Mouse (Mus musculus) MEL (cell line): ENCODE data around the gene Parva. TPM values are rescaled to one million over a fixed set of nuclear protein-coding genes. Genes with fewer than 3 reads are reported as not detected.

Experiments used
- DNase-seq: peaks from one replicate; pipeline ENCODE4 v3.0.0; 2011; ENCODE audit warnings: low read depth, low spot score
- H3K27ac ChIP-seq: 2 replicates; pipeline ENCODE4 v1.5.1; 2012; ENCODE audit warnings: low read depth, mild to moderate bottlenecking, control low read depth, low read length, moderate library complexity; ENCODE audit not compliant: control insufficient read depth
- H3K27me3 ChIP-seq, 2 experiments: fragments of 150-350 bp in 1 of 2; sonication (generic) in 1 of 2; 2 replicates each; pipeline ENCODE4 v1.6.1; 2012; ENCODE audit warnings: low read length in 2 of 2, mild to moderate bottlenecking in 2 of 2, improper control_type of control experiment in 1 of 2, moderate library complexity in 1 of 2; ENCODE audit not compliant: insufficient read depth in 2 of 2, control insufficient read depth in 1 of 2
- H3K36me3 ChIP-seq, 2 experiments: 2 replicates each; pipeline ENCODE4 v1.6.1; 2012 to 2014; ENCODE audit warnings: low read length in 2 of 2, improper control_type of control experiment in 1 of 2, inconsistent platforms in 1 of 2, mild to moderate bottlenecking in 1 of 2; ENCODE audit not compliant: insufficient read depth in 2 of 2, control insufficient read depth in 1 of 2
- H3K4me1 ChIP-seq, 2 experiments: fragments of 150-350 bp in 1 of 2; sonication (generic) in 1 of 2; 2 replicates each; pipeline ENCODE4 v1.6.1; 2012; ENCODE audit warnings: low read length in 2 of 2, improper control_type of control experiment in 1 of 2, mild to moderate bottlenecking in 1 of 2; ENCODE audit not compliant: insufficient read depth in 2 of 2, control insufficient read depth in 1 of 2
- H3K4me3 ChIP-seq, 2 experiments: fragments of 150-350 bp in 1 of 2; sonication (generic) in 1 of 2; 2 replicates each; pipeline ENCODE4 v1.5.1; 2012; ENCODE audit warnings: low read depth in 2 of 2, low read length in 2 of 2, mild to moderate bottlenecking in 2 of 2, moderate library complexity in 2 of 2, control low read depth in 1 of 2, improper control_type of control experiment in 1 of 2; ENCODE audit not compliant: control insufficient read depth in 1 of 2, insufficient read depth in 1 of 2
- H3K79me2 ChIP-seq: 2 replicates; pipeline ENCODE4 v1.6.1; 2012; ENCODE audit warnings: mild to moderate bottlenecking, low read length, moderate library complexity; ENCODE audit not compliant: control insufficient read depth, poor library complexity, insufficient read depth
- H3K9ac ChIP-seq: 2 replicates; pipeline ENCODE4 v1.6.1; 2012; ENCODE audit warnings: low read depth, mild to moderate bottlenecking, control low read depth, low read length, moderate library complexity; ENCODE audit not compliant: control insufficient read depth, poor library complexity, severe bottlenecking
- H3K9me3 ChIP-seq: fragments of 150-350 bp; sonication (generic); replicated peaks from 2 replicates; pipeline ENCODE4 v1.6.1; 2012; ENCODE audit warnings: mild to moderate bottlenecking, low read length, improper control_type of control experiment, moderate library complexity; ENCODE audit not compliant: insufficient read depth
- CTCF ChIP-seq, 3 experiments: IDR thresholded peaks in 2 of 3; conservative IDR thresholded peaks in 1 of 3; 2 replicates each; pipeline ENCODE4 v1.5.1; 2011 to 2012; ENCODE audit warnings: low read length in 3 of 3, low read depth in 2 of 3, mild to moderate bottlenecking in 2 of 3, improper control_type of control experiment in 1 of 3, inconsistent platforms in 1 of 3, mixed read lengths in 1 of 3, moderate library complexity in 1 of 3; ENCODE audit not compliant: control insufficient read depth in 1 of 3, insufficient read depth in 1 of 3, poor library complexity in 1 of 3, severe bottlenecking in 1 of 3
- E2F4 ChIP-seq: IDR thresholded peaks from 2 replicates; pipeline ENCODE4 v1.6.1; 2011; ENCODE audit warnings: low read depth, low read length, improper control_type of control experiment, borderline replicate concordance
- ELF1 ChIP-seq: IDR thresholded peaks from 2 replicates; pipeline ENCODE4 v1.6.1; 2014; ENCODE audit warnings: low read depth, mild to moderate bottlenecking, inconsistent platforms, low read length, improper control_type of control experiment, moderate library complexity
- ETS1 ChIP-seq: IDR thresholded peaks from 2 replicates; pipeline ENCODE4 v1.6.1; 2012; ENCODE audit warnings: low read depth, mild to moderate bottlenecking, inconsistent platforms, low read length, improper control_type of control experiment, moderate library complexity
- GABPA ChIP-seq: IDR thresholded peaks from 2 replicates; pipeline ENCODE4 v1.6.1; 2012; ENCODE audit warnings: low read depth, mild to moderate bottlenecking, inconsistent platforms, low read length, improper control_type of control experiment, moderate library complexity
- GATA1 ChIP-seq: IDR thresholded peaks from 2 replicates; pipeline ENCODE4 v1.6.1; 2011; ENCODE audit warnings: low read depth, low read length, improper control_type of control experiment
- KAT2A ChIP-seq: conservative IDR thresholded peaks from 2 replicates; pipeline ENCODE4 v1.6.1; 2012; ENCODE audit warnings: low read depth, low read length, improper control_type of control experiment, inconsistent platforms
- MAFK ChIP-seq: IDR thresholded peaks from 2 replicates; pipeline ENCODE4 v1.6.1; 2011; ENCODE audit warnings: low read depth, mild to moderate bottlenecking, low read length, improper control_type of control experiment, borderline replicate concordance
- MAX ChIP-seq: IDR thresholded peaks from 2 replicates; pipeline ENCODE4 v1.6.1; 2011; ENCODE audit warnings: low read length, improper control_type of control experiment
- MXI1 ChIP-seq: IDR thresholded peaks from 2 replicates; pipeline ENCODE4 v1.6.1; 2011; ENCODE audit warnings: mild to moderate bottlenecking, low read depth, low read length, improper control_type of control experiment
- MYC ChIP-seq: IDR thresholded peaks from 2 replicates; pipeline ENCODE4 v1.6.1; 2011; ENCODE audit warnings: low read depth, mild to moderate bottlenecking, low read length, improper control_type of control experiment, moderate library complexity
- NELFE ChIP-seq: IDR thresholded peaks from 2 replicates; pipeline ENCODE4 v1.6.1; 2011; ENCODE audit warnings: low read depth, low read length, improper control_type of control experiment
- NRF1 ChIP-seq: IDR thresholded peaks from 2 replicates; pipeline ENCODE4 v1.6.1; 2014; ENCODE audit warnings: low read depth, mild to moderate bottlenecking, inconsistent platforms, low read length, improper control_type of control experiment, moderate library complexity; ENCODE audit not compliant: poor library complexity, insufficient read depth, severe bottlenecking
- POLR2A ChIP-seq, 2 experiments: IDR thresholded peaks; 2 replicates each; pipeline ENCODE4 v1.6.1; 2011 to 2012; ENCODE audit warnings: low read length in 2 of 2, mild to moderate bottlenecking in 2 of 2, control low read depth in 1 of 2, improper control_type of control experiment in 1 of 2, low read depth in 1 of 2, moderate library complexity in 1 of 2; ENCODE audit not compliant: control insufficient read depth in 1 of 2, insufficient read depth in 1 of 2, poor library complexity in 1 of 2
- POLR2AphosphoS2 ChIP-seq: IDR thresholded peaks from 2 replicates; pipeline ENCODE4 v1.6.1; 2011; ENCODE audit warnings: low read length, improper control_type of control experiment
- RCOR1 ChIP-seq: IDR thresholded peaks from 2 replicates; pipeline ENCODE4 v1.6.1; 2012; ENCODE audit warnings: low read depth, mild to moderate bottlenecking, inconsistent platforms, low read length, improper control_type of control experiment
- SMC3 ChIP-seq: IDR thresholded peaks from 2 replicates; pipeline ENCODE4 v1.6.1; 2011; ENCODE audit warnings: low read depth, low read length, improper control_type of control experiment
- TBP ChIP-seq: IDR thresholded peaks from 2 replicates; pipeline ENCODE4 v1.8.0; 2011; ENCODE audit warnings: low read depth, low read length, improper control_type of control experiment
- TCF12 ChIP-seq: IDR thresholded peaks from 2 replicates; pipeline ENCODE4 v1.6.1; 2014; ENCODE audit warnings: low read depth, mild to moderate bottlenecking, inconsistent platforms, low read length, improper control_type of control experiment, moderate library complexity
- USF1 ChIP-seq: IDR thresholded peaks from 2 replicates; pipeline ENCODE4 v1.6.1; 2014; ENCODE audit warnings: low read depth, mild to moderate bottlenecking, inconsistent platforms, low read length, improper control_type of control experiment, moderate library complexity
- USF2 ChIP-seq, 2 experiments: IDR thresholded peaks; 2 replicates each; pipeline ENCODE4 v1.6.1; 2011 to 2012; ENCODE audit warnings: improper control_type of control experiment in 2 of 2, low read length in 2 of 2, borderline replicate concordance in 1 of 2, inconsistent platforms in 1 of 2, low read depth in 1 of 2, mild to moderate bottlenecking in 1 of 2; ENCODE audit not compliant: insufficient read depth in 1 of 2
- ZNF384 ChIP-seq: IDR thresholded peaks from 2 replicates; pipeline ENCODE4 v1.6.1; 2012; ENCODE audit warnings: low read depth, mild to moderate bottlenecking, inconsistent platforms, low read length, improper control_type of control experiment
- polyA plus RNA-seq, 2 experiments: library from polyadenylated mRNA; stranded (reverse) in 1 of 2; unstranded in 1 of 2; fragments of >175 nt in 1 of 2; fragments of >200 nt in 1 of 2; gene quantifications; 2 replicates each; pipeline versions ENCODE4 v1.2.1 to v1.2.4; 2012; ENCODE audit warnings: low replicate concordance in 2 of 2, low read depth in 1 of 2; ENCODE audit not compliant: insufficient read length in 2 of 2, insufficient read depth in 1 of 2, missing spikeins in 1 of 2
- total RNA-seq: library from RNA; depleted of rRNA; stranded (reverse); fragments of 300-350 nt; gene quantifications from 2 replicates; pipeline ENCODE4 v1.2.3, GENCODE M21; 2012

Parva gene
- total and polyA plus RNA-seq, 3 experiments = not detected

- H3K27ac ChIP-seq = no peak overlapping the region
- H3K9ac ChIP-seq = no peak overlapping the region
- H3K36me3 ChIP-seq = no peaks in the 10 kb centered on the region
- H3K9me3 ChIP-seq = no peaks in the 10 kb centered on the region
- H3K27me3 ChIP-seq = no peaks in the 10 kb centered on the region
- no peak overlapping the region for H3K4me3 ChIP-seq
- H3K4me1 ChIP-seq = no peaks in the 10 kb centered on the region
- H3K79me2 ChIP-seq = no peaks in the 10 kb centered on the region
- no peak for TF ChIP-seq USF1
- TF ChIP-seq TBP = no peak
- TF ChIP-seq NELFE = no peak
- no peak for TF ChIP-seq RCOR1
- TF ChIP-seq GABPA = no peak
- TF ChIP-seq MAX = no peak
- TF ChIP-seq ELF1 = no peak
- TF ChIP-seq MXI1 = no peak
- no peak for TF ChIP-seq CTCF (IDR thresholded peaks at IDR 0.05 in 2 of 3, conservative IDR thresholded peaks at IDR 0.05 in 1 of 3; ENCODE audit: control insufficient read depth in 1 of 3, insufficient read depth in 1 of 3, low read depth in 2 of 3, low read length in 3 of 3, poor library complexity in 1 of 3, severe bottlenecking in 1 of 3)
- no peak for TF ChIP-seq KAT2A
- TF ChIP-seq MYC = no peak
- no peak for TF ChIP-seq E2F4
- no peak for TF ChIP-seq NRF1
- TF ChIP-seq ETS1 = no peak
- no peak for TF ChIP-seq POLR2A (IDR thresholded peaks at IDR 0.05; ENCODE audit: control insufficient read depth in 1 of 2, insufficient read depth in 1 of 2, low read depth in 1 of 2, low read length in 2 of 2, poor library complexity in 1 of 2)
- no peak for TF ChIP-seq MAFK
- TF ChIP-seq POLR2AphosphoS2 = no peak
- DNase-seq = no peak
Measured at GRCm38 (mm10) chr7:112444152-112444984, 17.1 kb downstream of the Parva start.

- no peaks in the 10 kb centered on the region for H3K79me2 ChIP-seq
- H3K9me3 ChIP-seq = no peaks in the 10 kb centered on the region
- H3K27me3 ChIP-seq = no peaks in the 10 kb centered on the region
- DNase-seq = no peak
- no peaks in the 10 kb centered on the region for H3K36me3 ChIP-seq
- TF ChIP-seq SMC3 = no peak
- no peak for TF ChIP-seq TCF12
- TF ChIP-seq ETS1 = no peak
- no peak for TF ChIP-seq USF2 (IDR thresholded peaks at IDR 0.05; ENCODE audit: borderline replicate concordance in 1 of 2, insufficient read depth in 1 of 2, low read depth in 1 of 2, low read length in 2 of 2)
- no peak for TF ChIP-seq NRF1
- no peak for TF ChIP-seq GABPA
- TF ChIP-seq KAT2A = no peak
- TF ChIP-seq POLR2A (IDR thresholded peaks at IDR 0.05; ENCODE audit: control insufficient read depth in 1 of 2, insufficient read depth in 1 of 2, low read depth in 1 of 2, low read length in 2 of 2, poor library complexity in 1 of 2) = no peak
- no peak for TF ChIP-seq GATA1
- no peak for TF ChIP-seq RCOR1
- no peak for TF ChIP-seq TBP
- no peak for TF ChIP-seq ZNF384
- no peak for TF ChIP-seq MAFK
- no peak overlapping the region for H3K9ac ChIP-seq
- H3K27ac ChIP-seq = no peak overlapping the region
- no peak overlapping the region for H3K4me3 ChIP-seq
- H3K4me1 ChIP-seq = no peaks in the 10 kb centered on the region
Measured at GRCm38 (mm10) chr7:112444985-112445367, 17.7 kb downstream of the Parva start.
